Mouse (Mus musculus) lung, embryonic 15.5 days (tissue): ENCODE data around the gene Prkcz. TPM values are rescaled to one million over a fixed set of nuclear protein-coding genes. Genes with fewer than 3 reads are reported as not detected.

Experiments
- ATAC-seq: fragments of 200-750 bp; cut with Nextera tagmentation; 2 replicates; pipeline ENCODE4 v1.8.0; 2017; ENCODE audit warnings: moderate number of reproducible peaks, borderline replicate concordance; ENCODE audit not compliant: low FRiP score, low TSS enrichment; ENCODE audit errors: extremely low read depth
- H3K27ac ChIP-seq: fragments of 300-500 bp; sonication (generic); 2 replicates; pipeline ENCODE4 v1.5.1; 2015; ENCODE audit warnings: moderate library complexity, mild to moderate bottlenecking, inconsistent platforms
- H3K27me3 ChIP-seq: fragments of 300-500 bp; sonication (generic); 2 replicates; pipeline ENCODE4 v1.6.1; 2015; ENCODE audit warnings: inconsistent platforms
- H3K36me3 ChIP-seq: fragments of 300-500 bp; sonication (generic); 2 replicates; pipeline ENCODE4 v1.6.1; 2015; ENCODE audit warnings: inconsistent platforms
- H3K4me1 ChIP-seq: fragments of 300-500 bp; sonication (generic); 2 replicates; pipeline ENCODE4 v1.6.1; 2015; ENCODE audit warnings: inconsistent platforms
- H3K4me2 ChIP-seq: fragments of 300-500 bp; sonication (generic); 2 replicates; pipeline ENCODE4 v1.6.1; 2015; ENCODE audit warnings: inconsistent platforms, mild to moderate bottlenecking, moderate library complexity
- H3K4me3 ChIP-seq: fragments of 300-500 bp; sonication (generic); 2 replicates; pipeline ENCODE4 v1.5.1; 2015; ENCODE audit warnings: mild to moderate bottlenecking, inconsistent platforms
- H3K9ac ChIP-seq: fragments of 300-500 bp; sonication (generic); 2 replicates; pipeline ENCODE4 v1.6.1; 2015; ENCODE audit warnings: inconsistent platforms
- H3K9me3 ChIP-seq: fragments of 300-500 bp; sonication (generic); 2 replicates; pipeline ENCODE4 v1.6.1; 2016; ENCODE audit warnings: inconsistent platforms
- whole genome bisulfite sequencing: fragments of 180-500 bp; shearing (Covaris S2); methylation state at CpG from one replicate; pipeline ENCODE4 v1.1.7; 2015; 5-methylcytosine and 5-hydroxymethylcytosine counted together
- polyA plus RNA-seq: library from polyadenylated mRNA; unstranded; fragments of >200 nt; fragmentation: Nextera tagmentation; extraction: Ambion mirVana; gene quantifications from 2 replicates; pipeline ENCODE4 v1.2.1, GENCODE M21; 2015

Prkcz gene
- polyA plus RNA-seq, 1 experiment from 2014 or later: 16.8 TPM

DNA sequence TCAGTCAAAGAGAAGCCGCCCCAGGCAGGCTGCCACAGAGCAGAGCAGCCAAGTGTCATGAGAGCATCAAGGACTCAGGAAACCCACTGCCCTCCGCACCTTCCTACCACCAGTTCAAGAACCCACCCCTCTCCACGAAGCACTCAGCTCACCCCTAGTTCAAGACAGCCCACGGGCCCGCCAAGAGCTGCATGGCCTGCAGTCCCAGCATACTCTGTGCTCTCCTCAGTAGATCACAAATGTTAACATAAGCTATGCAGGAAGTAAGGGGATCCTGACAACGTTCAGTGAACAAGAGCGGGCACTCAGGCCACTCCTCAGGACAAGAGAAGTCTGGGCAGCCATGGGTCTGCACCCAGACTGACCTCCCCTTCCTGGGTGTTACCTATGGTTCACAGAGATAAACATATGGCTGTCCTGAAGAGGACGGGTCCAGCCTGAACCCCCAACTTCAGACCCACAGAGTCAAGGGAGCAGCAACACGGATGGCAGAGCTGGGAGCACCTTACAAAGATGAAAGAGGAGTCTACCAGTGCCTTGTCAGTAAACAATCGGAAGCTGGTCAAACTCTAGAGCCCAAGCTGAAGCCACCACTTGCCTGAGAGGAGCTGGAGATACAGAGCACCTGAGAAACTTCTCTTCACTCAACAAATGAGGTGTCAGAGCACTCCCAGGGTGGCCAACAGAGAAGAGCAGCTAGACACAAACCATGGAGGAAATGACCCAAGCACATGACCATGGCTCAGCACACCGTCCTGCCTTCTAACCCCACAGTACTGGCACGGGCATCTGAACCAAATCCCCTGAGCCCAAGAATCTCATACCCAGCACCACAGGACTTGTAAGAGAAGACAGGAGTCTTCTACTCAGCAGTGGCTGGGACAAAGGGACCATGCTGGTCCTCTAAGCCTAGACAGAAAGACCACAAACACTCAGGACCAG lies 141.6 kb downstream of the Prkcz start:
- H3K27ac ChIP-seq: 0 out of 2 replicates have a peak overlapping the region, but pooled peaks have one; percentile 8
- H3K4me3 ChIP-seq: peak overlapping the region; percentile 91
- no peaks in the 10 kb centered on the region for H3K9me3 ChIP-seq
- H3K36me3 ChIP-seq: no peaks in the 10 kb centered on the region
- ATAC-seq: no peak
- 32% methylated on average over 12 of the region's 12 CpGs for WGBS
- peak overlapping the region; percentile 90 for H3K4me2 ChIP-seq
- H3K27me3 ChIP-seq: no peaks in the 10 kb centered on the region
- peak overlapping the region; percentile 30 for H3K9ac ChIP-seq
- H3K4me1 ChIP-seq: peaks cover 69% of the 10 kb centered on the region

DNA sequence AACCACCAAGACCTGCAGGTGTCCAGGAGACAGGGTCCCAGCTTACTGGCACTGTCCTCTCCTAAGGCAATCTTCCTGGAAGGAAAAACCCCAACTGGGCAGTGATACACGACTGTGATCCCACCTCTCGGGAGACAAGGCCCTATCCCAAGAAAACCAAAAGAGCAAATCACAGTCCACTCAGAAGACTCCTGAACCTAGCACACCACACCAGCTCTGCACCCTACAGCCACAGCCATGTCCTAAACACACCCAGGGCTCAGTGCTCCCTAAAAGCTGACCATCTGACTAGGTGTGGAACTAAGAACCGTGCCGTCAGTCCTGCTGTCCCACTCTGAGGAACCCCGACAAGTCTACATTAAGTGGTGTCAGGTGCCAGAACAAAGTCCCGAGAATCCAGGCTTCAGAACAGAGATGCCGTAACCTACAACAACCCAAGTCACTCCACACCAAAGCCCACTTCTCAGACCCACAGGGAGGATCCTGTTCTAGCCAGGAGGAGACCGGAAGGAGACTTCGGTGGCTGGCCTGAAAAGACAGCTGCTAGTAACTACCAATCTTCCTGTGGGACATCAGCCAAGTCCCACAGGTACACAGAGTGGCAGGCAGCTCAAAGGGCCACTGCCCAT lies 142.9 kb downstream of the Prkcz start:
- WGBS: 75% methylated on average over 9 of the region's 9 CpGs
- H3K27ac ChIP-seq: no peak overlapping the region
- peak overlapping the region; percentile 90 for H3K4me2 ChIP-seq
- no peak for ATAC-seq
- H3K4me3 ChIP-seq: peak overlapping the region; percentile 91
- no peaks in the 10 kb centered on the region for H3K36me3 ChIP-seq
- peaks cover 72% of the 10 kb centered on the region for H3K4me1 ChIP-seq
- no peaks in the 10 kb centered on the region for H3K9me3 ChIP-seq
- H3K27me3 ChIP-seq: no peaks in the 10 kb centered on the region
- H3K9ac ChIP-seq: no peak overlapping the region; the same call in 1 of the 2 replicates

DNA sequence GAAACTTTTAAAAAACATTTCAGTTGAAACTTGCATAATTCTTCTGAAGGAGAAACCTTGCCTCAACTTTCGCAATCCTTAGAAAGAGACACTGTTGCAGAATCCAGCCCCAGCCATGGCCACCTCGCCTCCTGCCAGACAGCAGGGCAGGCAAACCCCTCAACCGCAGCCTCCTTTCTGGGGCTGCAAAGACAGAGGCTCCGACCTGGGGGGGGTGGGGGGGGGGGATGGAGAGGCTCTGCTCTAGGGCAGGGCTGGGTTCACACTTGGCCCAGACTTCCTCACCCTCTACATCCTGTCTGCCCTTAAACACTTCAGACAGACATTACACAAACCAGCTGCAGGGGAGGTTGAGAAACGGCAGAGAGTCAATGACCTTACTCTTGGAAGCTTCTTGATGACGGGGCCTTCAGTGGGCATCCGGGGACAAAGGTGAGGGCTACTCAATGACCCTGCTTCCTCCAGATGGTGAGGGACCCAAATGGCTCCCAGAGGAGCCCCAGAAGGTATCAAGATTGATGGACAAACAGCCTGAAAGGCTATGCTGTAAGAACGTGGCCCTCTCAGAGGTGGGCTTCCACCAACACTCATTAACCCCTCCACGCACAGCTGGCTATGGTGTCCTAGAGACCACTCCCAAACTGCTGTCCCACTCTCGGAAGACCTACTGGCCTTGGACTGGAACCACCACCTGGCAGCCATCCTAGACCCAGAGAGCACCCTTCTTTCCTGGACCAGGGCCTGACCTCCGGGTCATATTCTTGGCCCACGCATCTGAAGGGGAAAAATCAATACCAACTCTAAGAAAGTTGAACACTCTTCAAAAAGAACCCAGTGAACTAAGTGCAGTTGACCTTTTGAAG lies 143.7 kb downstream of the Prkcz start:
- Histone ChIP-seq H3K4me3 (no peak overlapping the region; the same call in 1 of the 2 replicates), H3K27me3 (no peaks in the 10 kb centered on the region), H3K4me1 (peaks cover 77% of the 10 kb centered on the region), H3K27ac (peak overlapping the region; percentile 7), H3K4me2 (peak overlapping the region; percentile 90), H3K36me3 (no peaks in the 10 kb centered on the region), H3K9me3 (no peaks in the 10 kb centered on the region), H3K9ac (no peak overlapping the region)
- WGBS: 35% methylated on average over 12 of the region's 12 CpGs
- ATAC-seq: no peak

DNA sequence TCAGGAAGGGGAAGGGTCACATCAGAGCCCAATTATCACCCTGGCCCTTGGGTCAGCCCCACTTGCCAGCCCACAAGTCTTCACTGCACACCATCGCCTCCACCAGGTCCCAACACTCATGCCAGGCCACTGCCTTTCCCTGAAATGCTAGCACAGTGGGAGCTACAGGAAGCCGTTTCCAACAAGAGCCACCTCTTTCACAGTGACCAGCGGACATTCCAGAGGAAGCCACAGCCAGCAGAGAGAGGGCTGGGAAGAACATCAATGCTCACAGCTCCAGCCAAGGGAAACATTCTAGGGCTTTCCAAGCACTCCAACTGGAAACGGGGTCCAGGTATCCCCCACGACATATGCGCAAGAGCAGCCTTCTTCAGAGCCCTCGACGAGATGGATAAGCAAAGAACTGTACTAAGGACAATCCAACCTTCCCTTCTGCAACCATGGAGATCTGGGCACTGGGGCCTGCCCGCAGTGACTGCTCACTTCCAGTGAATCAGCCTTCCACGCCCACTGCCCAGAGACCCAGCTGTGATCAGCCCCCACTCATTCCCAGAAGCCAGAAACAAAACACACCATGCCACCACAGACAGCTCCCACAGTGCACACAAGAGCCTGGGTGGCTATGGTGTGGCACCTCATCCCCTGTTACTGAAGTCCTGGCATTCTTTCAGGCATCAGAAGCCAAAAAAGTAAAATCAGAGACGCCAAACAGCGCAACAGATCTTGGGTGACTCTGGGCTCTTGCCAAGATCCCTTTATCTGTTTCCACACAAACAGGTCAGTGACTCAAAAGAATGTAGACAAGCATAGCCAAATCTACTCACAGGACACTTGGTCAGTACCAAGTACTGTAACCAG lies 145.2 kb downstream of the Prkcz start:
- Histone ChIP-seq H3K4me1 (peaks cover 77% of the 10 kb centered on the region), H3K27me3 (no peaks in the 10 kb centered on the region), H3K27ac (peak overlapping the region; percentile 45), H3K9me3 (no peaks in the 10 kb centered on the region), H3K9ac (0 out of 2 replicates have a peak overlapping the region, but pooled peaks have one; percentile 10), H3K4me2 (peak overlapping the region; percentile 23; the same call in 1 of the 2 replicates), H3K4me3 (no peak overlapping the region), H3K36me3 (0 out of 2 replicates have a peak, but pooled peaks cover 3% of the 10 kb centered on the region)
- no peak for ATAC-seq
- WGBS: 37% methylated on average over 12 of the region's 12 CpGs

DNA sequence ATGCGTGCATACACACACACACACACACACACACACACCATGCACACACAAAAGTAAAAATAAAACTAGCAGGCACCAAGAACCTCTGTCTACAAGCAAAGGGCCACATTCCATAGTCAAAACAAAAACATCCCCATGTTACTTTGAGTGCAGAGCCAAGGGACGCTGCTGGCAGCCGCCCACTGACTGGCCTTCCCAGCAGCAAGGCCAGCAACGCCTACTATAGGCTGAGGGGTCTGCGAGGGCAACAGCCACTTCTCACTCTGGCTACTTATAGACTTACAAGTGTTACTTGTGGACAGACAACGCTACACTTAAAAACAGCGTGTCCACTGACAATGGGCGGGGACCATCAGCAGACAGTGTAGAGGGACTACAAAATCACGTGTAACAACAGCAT lies 146.0 kb downstream of the Prkcz start:
- Histone ChIP-seq H3K9me3 (no peaks in the 10 kb centered on the region), H3K27ac (no peak overlapping the region), H3K4me3 (no peak overlapping the region), H3K9ac (no peak overlapping the region), H3K27me3 (no peaks in the 10 kb centered on the region), H3K4me1 (peaks cover 73% of the 10 kb centered on the region), H3K4me2 (peak overlapping the region; percentile 23; the same call in 1 of the 2 replicates), H3K36me3 (peaks cover 7% of the 10 kb centered on the region; the same call in 1 of the 2 replicates)
- WGBS: 36% methylated on average over 9 of the region's 9 CpGs
- ATAC-seq: 0 out of 2 replicates have a peak, but pooled peaks have one; percentile 4

DNA sequence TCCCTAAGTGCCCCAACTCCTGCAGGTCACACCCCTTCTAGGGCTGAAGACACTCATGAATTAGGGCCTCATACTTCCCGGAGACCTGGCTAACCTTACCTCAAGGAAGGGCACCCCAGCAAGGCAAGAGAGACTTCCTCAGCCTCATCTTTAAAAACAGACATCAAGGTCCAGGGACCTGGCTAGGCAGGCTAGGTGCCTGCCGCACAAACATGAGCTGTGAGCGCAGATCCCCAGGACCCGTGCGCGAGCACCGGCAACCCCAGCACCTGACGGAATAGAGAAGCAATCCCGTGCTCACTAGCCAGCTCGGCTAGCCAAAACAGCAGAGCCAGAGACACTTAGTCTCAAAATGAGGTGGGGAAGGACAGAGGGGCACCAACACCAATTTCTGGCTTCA lies 146.4 kb downstream of the Prkcz start:
- WGBS: 63% methylated on average over 10 of the region's 10 CpGs
- ATAC-seq: no peak
- peaks cover 7% of the 10 kb centered on the region; the same call in 1 of the 2 replicates for H3K36me3 ChIP-seq
- H3K9me3 ChIP-seq: no peaks in the 10 kb centered on the region
- H3K27ac ChIP-seq: no peak overlapping the region
- no peak overlapping the region for H3K9ac ChIP-seq
- H3K4me2 ChIP-seq: peak overlapping the region; percentile 23; the same call in 1 of the 2 replicates
- H3K27me3 ChIP-seq: no peaks in the 10 kb centered on the region
- no peak overlapping the region for H3K4me3 ChIP-seq
- H3K4me1 ChIP-seq: peaks cover 69% of the 10 kb centered on the region

DNA sequence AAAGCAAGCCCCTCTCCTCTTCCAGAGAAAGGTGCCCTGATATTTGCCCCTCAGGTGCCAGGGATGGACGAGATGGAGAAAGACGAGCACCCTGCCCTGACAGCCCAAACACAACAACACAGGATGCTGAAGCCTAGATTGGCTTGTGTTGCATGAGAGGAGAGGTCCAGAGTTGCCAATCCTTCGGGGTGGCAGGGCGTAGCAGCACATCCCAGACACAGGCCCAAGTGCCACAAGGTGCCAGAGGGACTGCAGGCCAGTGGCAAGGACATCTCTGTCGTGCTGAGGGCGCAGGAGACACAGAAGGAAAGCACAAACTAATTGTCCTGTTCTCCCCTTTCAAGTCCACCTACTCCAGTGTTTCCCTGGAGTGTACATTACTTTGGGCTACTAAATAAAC lies 147.0 kb downstream of the Prkcz start:
- Histone ChIP-seq H3K9ac (no peak overlapping the region), H3K4me1 (peaks cover 68% of the 10 kb centered on the region), H3K36me3 (peaks cover 7% of the 10 kb centered on the region; the same call in 1 of the 2 replicates), H3K4me3 (no peak overlapping the region), H3K27me3 (no peaks in the 10 kb centered on the region), H3K27ac (no peak overlapping the region), H3K9me3 (no peaks in the 10 kb centered on the region), H3K4me2 (no peak overlapping the region)
- 75% methylated on average over 6 of the region's 6 CpGs for WGBS
- no peak for ATAC-seq

DNA sequence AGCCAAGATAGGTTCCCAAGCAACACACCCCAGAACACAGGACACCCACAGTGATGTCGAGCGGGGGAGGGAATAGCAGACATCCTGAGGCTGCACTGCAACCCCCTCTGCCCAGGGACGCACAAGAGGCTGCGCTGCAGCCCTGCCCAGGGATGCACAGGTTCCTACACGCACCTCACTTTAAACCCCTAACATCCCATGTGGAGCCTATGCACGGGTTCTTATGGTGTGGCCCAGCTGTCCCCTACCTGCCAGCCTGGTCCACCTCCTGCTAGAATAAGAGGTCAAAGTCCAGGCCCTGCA lies 147.5 kb downstream of the Prkcz start:
- H3K9me3 ChIP-seq: no peaks in the 10 kb centered on the region
- no peak overlapping the region for H3K27ac ChIP-seq
- no peaks in the 10 kb centered on the region for H3K27me3 ChIP-seq
- no peak overlapping the region for H3K4me3 ChIP-seq
- ATAC-seq: no peak
- no peak overlapping the region for H3K9ac ChIP-seq
- H3K36me3 ChIP-seq: peaks cover 7% of the 10 kb centered on the region; the same call in 1 of the 2 replicates
- peaks cover 68% of the 10 kb centered on the region for H3K4me1 ChIP-seq
- H3K4me2 ChIP-seq: no peak overlapping the region
- whole genome bisulfite sequencing: 73% methylated on average over 6 of the region's 6 CpGs

DNA sequence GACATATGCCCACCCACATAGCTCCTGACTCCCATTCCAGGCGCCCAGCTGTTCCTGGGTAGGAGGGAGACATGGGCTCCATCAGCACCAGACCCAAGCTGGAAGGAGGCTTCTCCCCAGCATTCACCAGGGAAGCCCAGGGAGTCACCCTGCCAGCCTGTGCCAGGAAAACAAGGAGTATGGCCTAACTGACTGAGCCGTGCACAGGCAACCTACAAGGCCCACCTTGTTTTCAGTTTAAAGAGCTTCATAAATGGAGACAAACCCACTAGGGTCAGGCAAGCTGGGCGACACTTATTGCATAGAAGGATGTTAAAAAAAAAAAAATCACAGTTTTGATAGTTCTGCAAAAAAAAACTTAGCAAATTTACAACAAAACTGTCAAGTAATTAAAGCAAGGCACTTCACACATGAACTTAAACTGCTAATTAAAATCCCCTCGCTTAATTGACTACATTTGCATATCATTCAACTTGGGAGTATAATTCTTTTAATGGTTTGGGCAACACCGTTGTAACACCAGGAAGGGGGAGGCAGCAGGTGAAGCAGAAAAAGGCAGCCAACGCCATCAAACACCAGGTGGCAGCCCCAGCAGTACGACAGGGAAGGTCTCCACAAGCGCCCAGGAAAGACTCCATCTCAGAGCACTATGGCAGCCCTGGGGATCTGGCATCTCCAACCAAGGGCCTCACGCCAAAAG lies 148.0 kb downstream of the Prkcz start:
- Histone ChIP-seq H3K4me2 (no peak overlapping the region), H3K9ac (no peak overlapping the region), H3K36me3 (peaks cover 7% of the 10 kb centered on the region; the same call in 1 of the 2 replicates), H3K4me1 (peaks cover 68% of the 10 kb centered on the region), H3K4me3 (no peak overlapping the region), H3K27ac (no peak overlapping the region), H3K27me3 (no peaks in the 10 kb centered on the region), H3K9me3 (no peaks in the 10 kb centered on the region)
- no peak for ATAC-seq
- WGBS: 62% methylated on average over 9 of the region's 9 CpGs
